Mouse (Mus musculus): ENCODE data around the gene Glipr2.

- TF ChIP-seq CTCF (IDR thresholded peaks at IDR 0.05; ENCODE audit: low read depth, low read length) (peak; percentile 29), TAL1 (conservative IDR thresholded peaks at IDR 0.05; ENCODE audit: low read depth, low read length) (no peak)
Measured at GRCm38 (mm10) chr4:43927826-43928225, 29.4 kb upstream of the Glipr2 start.
